ENCODE assay signal across 9 mouse cellular contexts in the genomic region with DNA sequence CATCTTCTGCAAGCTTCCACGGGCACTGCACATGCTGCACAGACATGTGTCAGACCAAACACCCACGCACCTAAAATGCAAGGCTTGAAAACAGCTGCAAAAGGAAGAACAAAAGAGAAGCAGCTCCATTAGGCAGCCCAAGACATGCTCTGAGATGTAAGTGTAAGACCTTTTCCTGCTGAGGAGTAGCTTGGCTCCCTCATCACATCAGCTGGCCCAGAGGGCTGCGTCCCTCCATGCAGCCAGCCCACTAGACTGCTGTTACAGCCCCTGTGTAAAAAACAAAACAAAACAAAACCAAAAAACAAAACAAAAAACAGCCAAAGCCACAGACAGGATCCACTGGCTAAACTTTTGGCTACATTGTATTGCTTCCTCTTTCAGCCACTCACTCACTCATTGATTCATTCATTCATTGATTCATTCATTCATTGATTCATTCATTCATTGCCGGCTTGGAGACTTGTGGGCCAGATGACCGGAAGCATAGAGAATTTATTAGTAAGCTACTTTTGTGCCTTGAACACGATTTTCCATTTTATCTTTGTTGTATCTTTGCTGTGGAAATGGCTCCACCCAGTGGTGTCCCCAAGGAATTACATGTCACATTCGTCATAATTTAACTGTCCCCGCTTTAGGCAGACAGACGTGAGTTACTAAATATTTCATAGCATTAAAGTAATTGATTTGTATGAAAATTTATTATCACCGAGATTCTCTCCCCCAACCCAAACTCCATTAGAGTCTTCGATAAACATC.
DNase-seq lines count a peak whose midpoint lies in the region; ATAC-seq lines count a peak whose summit lies in the region.
"Had no signal": no experiment of that assay in that cellular context is flagged by ENCODE, and none has a peak within 500 bp of the region (broad histone marks: within the 10 kb centered on the region; RNA-seq: fewer than 3 reads in every experiment).

No protein-coding gene starts in this region.

- WGBS in limb, embryonic 12.5 days, result 15% methylated on average over 11 of the region's 11 CpGs

- H3K4me2 ChIP-seq in limb, embryonic 12.5 days, result no peak overlapping the region
- H3K4me2 ChIP-seq: heart, embryonic 15.5 days had no signal

- H3K36me3 ChIP-seq in limb, embryonic 12.5 days, result no peaks in the 10 kb centered on the region
- H3K36me3 ChIP-seq: heart, embryonic 15.5 days had no signal

- H3K4me1 ChIP-seq in limb, embryonic 12.5 days (replicated peaks), result peaks cover 20% of the 10 kb centered on the region

- H3K4me3 ChIP-seq in limb, embryonic 12.5 days (replicated peaks), result no peak overlapping the region
- H3K4me3 ChIP-seq: heart, embryonic 15.5 days had no signal

- peak overlapping the region; percentile 72 for H3K27ac ChIP-seq in limb, embryonic 12.5 days
- H3K27ac ChIP-seq: heart, embryonic 15.5 days had no signal

- no peaks in the 10 kb centered on the region for H3K9me3 ChIP-seq in limb, embryonic 12.5 days
- H3K9me3 ChIP-seq: heart, embryonic 15.5 days had no signal

- DNase-seq in CD4-positive, CD25-positive, alpha-beta regulatory T cell, adult 2 months (ENCODE audit: low read depth, low spot score), result peak; percentile 51
- peak; percentile 13 to 52 for DNase-seq in spleen, postnatal 10 days (ENCODE audit: low spot score in 2 of 2)
- no peak for DNase-seq in spleen, postnatal 36 days (ENCODE audit: low spot score in 2 of 2)
- peak; percentile 78 for DNase-seq in embryo, embryonic 10 days (ENCODE audit: low spot score)
- peak; percentile 76 for DNase-seq in heart, postnatal 4 days
- peak; percentile 65 to 81 for DNase-seq in right cerebral cortex, adult 2 months (ENCODE audit: low spot score in 2 of 2)

- no peak for ATAC-seq in CD4-positive, CD25-positive, alpha-beta regulatory T cell, adult 4 months
- ATAC-seq in limb, embryonic 12.5 days (ENCODE audit: insufficient number of reproducible peaks, insufficient read depth, low FRiP score, low TSS enrichment, low read depth), result 0 out of 2 replicates have a peak, but pooled peaks have one; percentile 17

- no peaks in the 10 kb centered on the region for H3K27me3 ChIP-seq in limb, embryonic 12.5 days
- H3K27me3 ChIP-seq: heart, embryonic 15.5 days had no signal

- H3K9ac ChIP-seq in limb, embryonic 12.5 days (replicated peaks), result no peak overlapping the region
- H3K9ac ChIP-seq: heart, embryonic 15.5 days had no signal

Comparison
In these comparisons a context has a peak if more than half of its experiments do, and no peak if none do; other contexts are left out.
1. DNase-seq: peak in CD4-positive, CD25-positive, alpha-beta regulatory T cell, adult 2 months (single experiment), spleen, postnatal 10 days (2 of 2), embryo, embryonic 10 days (single experiment), heart, postnatal 4 days (single experiment) and right cerebral cortex, adult 2 months (2 of 2); none in spleen, postnatal 36 days (0 of 2).